In genomic region chr1:180379559-180379958, GRCm38 (mm10) we compare ENCODE assay signal across 28 mouse cellular contexts. TPM values are rescaled to one million over a fixed set of nuclear protein-coding genes. Genes with fewer than 3 reads are reported as not detected.
DNase-seq lines count a peak whose midpoint lies in the region; ATAC-seq and TF ChIP-seq lines count a peak whose summit lies in the region.
"Had no signal": no experiment of that assay in that cellular context is flagged by ENCODE, and none has a peak within 500 bp of the region (broad histone marks: within the 10 kb centered on the region; RNA-seq: fewer than 3 reads in every experiment).

No protein-coding gene starts in this region.

- no peaks in the 10 kb centered on the region for H3K9me3 ChIP-seq in MEL (replicated peaks; ENCODE audit: insufficient read depth, low read length)
- no peaks in the 10 kb centered on the region for H3K9me3 ChIP-seq in hindbrain, embryonic 13.5 days
- H3K9me3 ChIP-seq: forebrain, embryonic 10.5 days; forebrain, embryonic 13.5 days; heart, embryonic 12.5 days; heart, embryonic 15.5 days; hindbrain, embryonic 12.5 days; intestine, embryonic 15.5 days had no signal

- H3K79me2 ChIP-seq in MEL (ENCODE audit: control insufficient read depth, insufficient read depth, low read length, poor library complexity), result no peaks in the 10 kb centered on the region

- H3K4me1 ChIP-seq in MEL (ENCODE audit: control insufficient read depth in 1 of 2, insufficient read depth in 2 of 2, low read length in 2 of 2), result peaks cover 0 to 2% of the 10 kb centered on the region in 2 experiments; a peak in 1 of 4 replicates
- H3K4me1 ChIP-seq in hindbrain, embryonic 13.5 days (replicated peaks), result peaks cover 6% of the 10 kb centered on the region
- H3K4me1 ChIP-seq in lung, adult 2 months (ENCODE audit: control insufficient read depth, insufficient read depth, low read length), result peaks cover 35% of the 10 kb centered on the region
- H3K4me1 ChIP-seq: hindbrain, embryonic 12.5 days had no signal

- no peaks in the 10 kb centered on the region for H3K27me3 ChIP-seq in MEL (ENCODE audit: control insufficient read depth in 1 of 2, insufficient read depth in 2 of 2, low read length in 2 of 2)
- H3K27me3 ChIP-seq in hindbrain, embryonic 13.5 days, result no peaks in the 10 kb centered on the region
- H3K27me3 ChIP-seq: forebrain, embryonic 13.5 days; heart, embryonic 12.5 days; heart, embryonic 15.5 days; hindbrain, embryonic 12.5 days; intestine, embryonic 15.5 days; Patski had no signal

- peak; percentile 82 to 87 for ATAC-seq in hematopoietic stem cell, adult 5-6 weeks (replicated peaks in 1 of 2; ENCODE audit: insufficient read depth in 1 of 2, low FRiP score in 2 of 2, low TSS enrichment in 1 of 2, low read depth in 1 of 2, poor library complexity in 2 of 2, severe bottlenecking in 2 of 2)
- ATAC-seq in hindbrain, embryonic 13.5 days (ENCODE audit: low FRiP score), result no peak
- ATAC-seq: CD4-positive, CD25-positive, alpha-beta regulatory T cell, adult 4 months; forebrain, embryonic 13.5 days; forebrain, embryonic 16.5 days; hindbrain, embryonic 16.5 days; intestine, embryonic 15.5 days; Patski had no signal

- TF ChIP-seq POLR2A in MEL (IDR thresholded peaks at IDR 0.05; ENCODE audit: control insufficient read depth in 1 of 2, insufficient read depth in 1 of 2, low read depth in 1 of 2, low read length in 2 of 2, poor library complexity in 1 of 2), result no peak
- TF ChIP-seq POLR2A in lung, adult 2 months (IDR thresholded peaks at IDR 0.05; ENCODE audit: borderline replicate concordance, extremely low read depth, low read depth, low read length), result no peak

- no peak overlapping the region for H3K4me2 ChIP-seq in hindbrain, embryonic 13.5 days
- H3K4me2 ChIP-seq: forebrain, embryonic 13.5 days; heart, embryonic 12.5 days; heart, embryonic 15.5 days; hindbrain, embryonic 12.5 days; intestine, embryonic 15.5 days had no signal

- H3K36me3 ChIP-seq in MEL (ENCODE audit: control insufficient read depth in 1 of 2, insufficient read depth in 2 of 2, low read length in 2 of 2), result no peaks in the 10 kb centered on the region; a peak in 1 of 4 replicates
- no peaks in the 10 kb centered on the region for H3K36me3 ChIP-seq in hindbrain, embryonic 13.5 days
- H3K36me3 ChIP-seq: forebrain, embryonic 10.5 days; heart, embryonic 12.5 days; heart, embryonic 15.5 days; hindbrain, embryonic 12.5 days; intestine, embryonic 15.5 days had no signal

- H3K9ac ChIP-seq in MEL (ENCODE audit: control insufficient read depth, low read depth, low read length, poor library complexity, severe bottlenecking), result no peak overlapping the region
- H3K9ac ChIP-seq in hindbrain, embryonic 13.5 days, result no peak overlapping the region
- H3K9ac ChIP-seq: forebrain, embryonic 13.5 days; heart, embryonic 12.5 days; heart, embryonic 15.5 days; hindbrain, embryonic 12.5 days; intestine, embryonic 15.5 days had no signal

- 79% methylated on average over 3 of the region's 3 CpGs for WGBS in hindbrain, embryonic 13.5 days
- WGBS in lung, adult 2 months, result 75% methylated on average over 3 of the region's 3 CpGs

- no peak for TF ChIP-seq CTCF in MEL (IDR thresholded peaks at IDR 0.05 in 2 of 3, conservative IDR thresholded peaks at IDR 0.05 in 1 of 3; ENCODE audit: control insufficient read depth in 1 of 3, insufficient read depth in 1 of 3, low read depth in 2 of 3, low read length in 3 of 3, poor library complexity in 1 of 3, severe bottlenecking in 1 of 3)
- no peak for TF ChIP-seq CTCF in lung, adult 2 months (IDR thresholded peaks at IDR 0.05; ENCODE audit: insufficient read depth, low read length)

- H3K4me3 ChIP-seq in MEL (ENCODE audit: control insufficient read depth in 1 of 2, insufficient read depth in 1 of 2, low read depth in 2 of 2, low read length in 2 of 2), result no peak overlapping the region
- no peak overlapping the region for H3K4me3 ChIP-seq in hindbrain, embryonic 13.5 days
- no peak overlapping the region for H3K4me3 ChIP-seq in lung, adult 2 months (replicated peaks; ENCODE audit: extremely low read depth, low read depth, low read length)
- H3K4me3 ChIP-seq: forebrain, embryonic 10.5 days; forebrain, embryonic 13.5 days; heart, embryonic 12.5 days; heart, embryonic 15.5 days; hindbrain, embryonic 12.5 days; intestine, embryonic 15.5 days had no signal

- no peak overlapping the region for H3K27ac ChIP-seq in MEL (ENCODE audit: control insufficient read depth, low read depth, low read length)
- no peak overlapping the region for H3K27ac ChIP-seq in hindbrain, embryonic 13.5 days
- H3K27ac ChIP-seq: forebrain, embryonic 10.5 days; forebrain, embryonic 13.5 days; heart, embryonic 15.5 days; hindbrain, embryonic 12.5 days; intestine, embryonic 15.5 days had no signal

- no peak for TF ChIP-seq RAD21 in MEL (IDR thresholded peaks at IDR 0.05; ENCODE audit: low read depth, low read length)

- no peak for TF ChIP-seq EP300 in MEL (IDR thresholded peaks at IDR 0.05; ENCODE audit: low read depth in 1 of 2, low read length in 2 of 2)

- peak; percentile 88 for DNase-seq in heart, adult 11 months
- no peak for DNase-seq in heart, adult 9 months (ENCODE audit: low spot score in 2 of 2)
- peak; percentile 26 for DNase-seq in A20 (ENCODE audit: low read depth, low spot score)
- DNase-seq in MEL (ENCODE audit: low read depth, low spot score), result peak; percentile 20
- no peak for DNase-seq in spleen, postnatal 36 days (ENCODE audit: low spot score in 2 of 2)
- DNase-seq in lung, adult 2 months, result no peak
- DNase-seq: adrenal gland, postnatal 10 days; adrenal gland, postnatal 36 days; cerebellum, adult 11 months; cerebellum, adult 8-10 months; cerebellum, postnatal 10 days; cerebellum, postnatal 36 days; gastrocnemius, postnatal 14 days; heart, postnatal 10 days; heart, postnatal 36 days; kidney, adult 11 months had no signal

TF ChIP-seq in MEL, 35 proteins besides CTCF, POLR2A, EP300 and RAD21:
- TF ChIP-seq E2F4 (IDR thresholded peaks at IDR 0.05; ENCODE audit: borderline replicate concordance, low read depth, low read length), result no peak
- no peak for TF ChIP-seq MAZ (IDR thresholded peaks at IDR 0.05; ENCODE audit: low read depth, low read length)
- TF ChIP-seq NELFE (IDR thresholded peaks at IDR 0.05; ENCODE audit: low read depth, low read length), result no peak
- no peak for TF ChIP-seq HCFC1 (IDR thresholded peaks at IDR 0.05; ENCODE audit: low read depth, low read length)
- TF ChIP-seq POLR2AphosphoS5 (IDR thresholded peaks at IDR 0.05; ENCODE audit: borderline replicate concordance, low read depth, low read length), result no peak
- TF ChIP-seq SIN3A (IDR thresholded peaks at IDR 0.05; ENCODE audit: low read length), result no peak
- no peak for TF ChIP-seq MXI1 (IDR thresholded peaks at IDR 0.05; ENCODE audit: low read depth, low read length)
- TF ChIP-seq BHLHE40 (IDR thresholded peaks at IDR 0.05; ENCODE audit: borderline replicate concordance, low read depth, low read length), result no peak
TF ChIP-seq in MEL: peak in this region for 0.

RNA-seq across cellular contexts. Expression of gene Itpkb, which starts 49.3 kb away (rescaled TPM):
- 3.4 and 3.7 TPM in 2 replicates for total RNA-seq in MEL (2012; rRNA removed)
- polyA plus RNA-seq in MEL (2012; ENCODE audit: insufficient read depth in 1 of 2, insufficient read length in 2 of 2, low read depth in 1 of 2, low replicate concordance in 2 of 2, missing spikeins in 1 of 2), result 1 to 10 TPM in 1 of 2 experiments, not detected in 1; 9.2 TPM
- 25.3 and 26.5 TPM in 2 replicates for total RNA-seq in hematopoietic stem cell, adult 5-6 weeks (2017)
- 2.6 and 3.4 TPM in 2 replicates for polyA plus RNA-seq in hindbrain, embryonic 13.5 days (2015; fragmentation: Nextera tagmentation; extraction: Ambion mirVana)
- 51.3 and 55.6 TPM in 2 replicates for polyA plus RNA-seq in lung, adult 2 months (2012; rRNA removed)

Comparison
In these comparisons a context has a peak if more than half of its experiments do, and no peak if none do; other contexts are left out.
1. DNase-seq: peak in heart, adult 11 months (single experiment), A20 (single experiment) and MEL (single experiment); none in heart, adult 9 months (0 of 2), spleen, postnatal 36 days (0 of 2) and lung, adult 2 months (single experiment).